Mouse (Mus musculus): ENCODE measurements around the gene Crtac1. TPM values are rescaled to one million over a fixed set of nuclear protein-coding genes. Genes with fewer than 3 reads are reported as not detected.

Crtac1 gene
- polyA plus RNA-seq, 1 experiment from 2014 or later: 0.53 TPM

GRCm38 (mm10) chr19:42332081-42332736 lies 99.4 kb downstream of the Crtac1 start:
- no peak for DNase-seq (ENCODE audit: low spot score)

- DNase-seq (ENCODE audit: low spot score): no peak
Observed at GRCm38 (mm10) chr19:42331446-42331845, 100.1 kb downstream of the Crtac1 start.

GRCm38 (mm10) chr19:42328160-42328559 lies 103.4 kb downstream of the Crtac1 start:
- no peak for DNase-seq (ENCODE audit: low spot score)

GRCm38 (mm10) chr19:42325894-42326293 lies 105.7 kb downstream of the Crtac1 start:
- peak; percentile 39 for DNase-seq (ENCODE audit: low spot score)

- no peak for DNase-seq (ENCODE audit: low spot score)
Observed at GRCm38 (mm10) chr19:42322357-42323090, 109.1 kb downstream of the Crtac1 start.

- DNase-seq (ENCODE audit: low spot score): no peak
Observed at GRCm38 (mm10) chr19:42321936-42322335, 109.6 kb downstream of the Crtac1 start.

GRCm38 (mm10) chr19:42317648-42318425 lies 113.7 kb downstream of the Crtac1 start:
- no peak for DNase-seq (ENCODE audit: low spot score)

- no peak for DNase-seq (ENCODE audit: low spot score)
Observed at GRCm38 (mm10) chr19:42316998-42317397, 114.6 kb downstream of the Crtac1 start.

GRCm38 (mm10) chr19:42316525-42316924 lies 115.1 kb downstream of the Crtac1 start:
- no peak for DNase-seq (ENCODE audit: low spot score)

- peak; percentile 56 for DNase-seq (ENCODE audit: low spot score)
Observed at GRCm38 (mm10) chr19:42315914-42316313, 115.7 kb downstream of the Crtac1 start.

- DNase-seq (ENCODE audit: low spot score): no peak
Observed at GRCm38 (mm10) chr19:42315070-42315679, 116.4 kb downstream of the Crtac1 start.

- no peak for DNase-seq (ENCODE audit: low spot score)
Observed at GRCm38 (mm10) chr19:42312191-42312590, 119.4 kb downstream of the Crtac1 start.

GRCm38 (mm10) chr19:42311332-42311731 lies 120.3 kb downstream of the Crtac1 start:
- no peak for DNase-seq (ENCODE audit: low spot score)

- no peak for DNase-seq (ENCODE audit: low spot score)
Observed at GRCm38 (mm10) chr19:42308931-42309330, 122.7 kb downstream of the Crtac1 start.

- peak; percentile 16 for DNase-seq (ENCODE audit: low spot score)
Observed at GRCm38 (mm10) chr19:42307019-42307418, 124.6 kb downstream of the Crtac1 start.

- DNase-seq (ENCODE audit: low spot score): peak; percentile 74
Observed at GRCm38 (mm10) chr19:42306202-42306601, 125.4 kb downstream of the Crtac1 start.

GRCm38 (mm10) chr19:42305746-42306145 lies 125.8 kb downstream of the Crtac1 start:
- DNase-seq (ENCODE audit: low spot score): peak; percentile 21

- no peak for DNase-seq (ENCODE audit: low spot score)
Observed at GRCm38 (mm10) chr19:42304506-42304905, 127.1 kb downstream of the Crtac1 start.

GRCm38 (mm10) chr19:42303210-42303813 lies 128.3 kb downstream of the Crtac1 start:
- no peak for DNase-seq (ENCODE audit: low spot score)

- DNase-seq (ENCODE audit: low spot score): no peak
Observed at GRCm38 (mm10) chr19:42293216-42293615, 138.4 kb downstream of the Crtac1 start.

- DNase-seq (ENCODE audit: low spot score): no peak
Observed at GRCm38 (mm10) chr19:42292106-42292505, 139.5 kb downstream of the Crtac1 start.

All from thymus, postnatal 0 days (tissue).